Mouse (Mus musculus) splenic B cell, adult 2 months (primary cell): Measurements from ENCODE around the gene Slc39a3.
"Not testable (repeated sequence)": the region's sequence is repeated elsewhere in the genome, so short reads cannot be mapped to it uniquely, and the experiment has no call there.

Source experiments
- DNase-seq: peaks from one replicate; pipeline ENCODE4 v3.0.0-alpha.2; 2011; ENCODE audit warnings: low read depth, low spot score
- H3K27me3 ChIP-seq: 2 replicates; pipeline ENCODE4 v1.6.1; 2012; ENCODE audit warnings: mild to moderate bottlenecking, low read length, moderate library complexity, mixed read lengths; ENCODE audit not compliant: control insufficient read depth, poor library complexity, insufficient read depth, severe bottlenecking
- H3K36me3 ChIP-seq: 2 replicates; pipeline ENCODE4 v1.6.1; 2012; ENCODE audit warnings: mild to moderate bottlenecking, low read length, moderate library complexity, mixed read lengths; ENCODE audit not compliant: control insufficient read depth, poor library complexity, insufficient read depth, severe bottlenecking

Slc39a3 gene

DNA sequence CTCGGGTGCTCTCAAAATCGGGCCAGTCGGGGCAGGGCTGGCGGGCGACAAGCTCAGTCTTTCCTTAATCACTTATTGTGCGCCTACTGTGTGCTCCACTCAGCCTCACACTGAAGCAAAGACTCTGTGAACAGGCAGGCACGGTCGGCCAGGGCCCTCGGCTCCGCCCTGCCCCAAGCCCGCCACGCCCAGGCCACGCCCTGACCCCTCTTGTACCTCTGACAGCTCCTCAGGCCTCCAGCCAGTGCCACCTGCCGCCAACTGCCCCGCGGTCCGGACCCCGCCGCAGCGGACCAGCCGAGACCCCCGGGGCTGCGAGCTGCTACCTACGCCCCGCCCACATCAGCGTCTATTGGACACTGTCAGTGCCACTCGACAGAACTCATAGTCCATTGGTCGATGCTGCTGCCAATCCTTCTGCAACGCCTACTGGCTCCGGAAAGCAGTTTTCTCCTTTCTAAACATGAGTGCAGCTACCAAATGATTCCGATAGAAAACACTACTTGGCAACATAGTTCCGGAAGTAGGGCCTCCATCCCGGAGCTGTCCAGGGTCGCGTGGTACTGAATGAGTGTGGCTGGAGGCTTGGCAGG is at the start of gene Slc39a3:
Gene Slc39a3 (minus strand): TSS at position 439 of the 593 bp plus-strand sequence.
- Histone ChIP-seq H3K27me3 (no peaks in the 10 kb centered on the region), H3K36me3 (no peaks in the 10 kb centered on the region; the same call in none of the 2 replicates)
- peak; percentile 99 for DNase-seq

GRCm38 (mm10) chr10:81087021-81087420 is 49.8 kb upstream of the Slc39a3 start:
- Histone ChIP-seq H3K27me3 (no peaks in the 10 kb centered on the region), H3K36me3 (no peaks in the 10 kb centered on the region)
- peak; percentile 66 for DNase-seq

- no peaks in the 10 kb centered on the region for H3K36me3 ChIP-seq
- no peaks in the 10 kb centered on the region for H3K27me3 ChIP-seq
- peak; percentile 86 for DNase-seq
Observed at GRCm38 (mm10) chr10:81082168-81082960, 45.1 kb upstream of the Slc39a3 start.

DNA sequence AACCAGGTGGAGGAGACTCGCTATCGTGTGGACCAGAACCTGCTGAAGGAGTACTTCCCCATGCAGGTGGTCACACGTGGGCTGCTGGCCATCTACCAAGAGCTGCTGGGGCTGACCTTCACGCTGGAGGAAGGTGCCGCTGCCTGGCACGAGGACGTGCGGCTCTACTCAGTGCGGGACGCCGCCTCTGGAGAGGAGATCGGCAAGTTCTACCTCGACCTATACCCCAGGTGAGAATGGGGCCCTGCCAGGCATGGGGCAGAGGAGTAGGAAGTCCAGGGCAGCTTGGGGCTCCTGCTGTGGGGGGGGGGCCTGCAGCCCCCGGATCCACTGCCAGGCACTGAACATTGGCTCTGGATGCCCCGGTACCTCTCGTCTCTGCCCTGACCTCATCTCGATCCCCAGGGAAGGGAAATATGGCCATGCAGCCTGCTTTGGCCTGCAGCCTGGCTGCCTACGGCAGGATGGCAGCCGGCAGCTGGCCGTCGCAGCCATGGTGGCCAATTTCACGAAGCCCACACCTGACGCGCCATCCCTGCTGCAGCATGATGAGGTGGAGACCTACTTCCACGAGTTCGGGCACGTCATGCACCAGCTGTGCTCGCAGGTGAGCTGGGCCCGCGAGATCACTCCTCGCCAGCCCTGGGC is 42.9 kb upstream of the Slc39a3 start:
- no peak for DNase-seq
- no peaks in the 10 kb centered on the region for H3K36me3 ChIP-seq
- H3K27me3 ChIP-seq = no peaks in the 10 kb centered on the region

DNA sequence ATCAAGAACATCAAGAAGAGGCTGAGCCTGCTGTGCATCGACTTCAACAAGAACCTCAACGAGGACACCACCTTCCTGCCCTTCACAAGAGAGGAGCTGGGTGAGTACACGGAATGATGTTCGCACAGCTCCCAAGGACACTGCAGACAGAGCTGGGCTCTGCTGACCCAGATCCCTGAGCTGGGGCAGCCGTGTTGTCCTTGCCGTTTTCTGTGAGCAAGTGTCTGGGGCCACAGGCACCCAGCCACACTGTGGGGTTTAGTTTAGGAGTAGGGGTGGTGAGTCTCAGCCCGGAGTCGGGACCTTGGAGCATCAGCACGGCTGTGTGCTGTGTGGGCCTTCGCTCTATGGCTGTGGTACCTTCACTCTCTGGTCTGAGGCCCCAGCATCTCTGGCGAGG is 40.7 kb upstream of the Slc39a3 start:
- no peak for DNase-seq
- Histone ChIP-seq H3K36me3 (no peaks in the 10 kb centered on the region), H3K27me3 (no peaks in the 10 kb centered on the region)

- H3K27me3 ChIP-seq = no peaks in the 10 kb centered on the region
- no peaks in the 10 kb centered on the region for H3K36me3 ChIP-seq
- no peak for DNase-seq
Observed at GRCm38 (mm10) chr10:81076356-81076755, 39.1 kb upstream of the Slc39a3 start.

DNA sequence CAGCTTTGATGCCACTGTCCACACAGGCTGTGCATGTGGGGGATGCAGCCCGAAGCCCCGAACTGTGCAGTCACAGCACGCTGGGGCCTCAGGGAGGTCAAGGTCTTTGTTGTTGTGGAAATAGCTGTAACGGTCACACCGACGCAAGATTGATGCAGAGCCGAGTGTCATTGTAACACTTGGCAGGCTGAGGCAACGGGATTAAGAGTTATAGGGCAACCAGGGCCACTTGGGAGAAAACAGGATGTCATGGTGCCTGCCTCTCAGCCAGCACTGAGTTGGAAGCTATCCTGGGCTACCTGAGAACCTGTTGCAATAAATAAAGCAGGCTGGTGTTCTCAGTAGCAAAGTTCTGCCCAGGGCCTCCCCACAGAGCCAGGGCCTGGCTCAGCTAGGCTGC is 38.5 kb upstream of the Slc39a3 start:
- DNase-seq = no peak
- H3K27me3 ChIP-seq = no peaks in the 10 kb centered on the region; the same call in 1 of the 2 replicates

GRCm38 (mm10) chr10:81073464-81073863 is 36.2 kb upstream of the Slc39a3 start:
- peak; percentile 40 for DNase-seq

More for the DNA sequence above, 38.5 kb upstream of the Slc39a3 start:
- no peaks in the 10 kb centered on the region for H3K36me3 ChIP-seq

DNA sequence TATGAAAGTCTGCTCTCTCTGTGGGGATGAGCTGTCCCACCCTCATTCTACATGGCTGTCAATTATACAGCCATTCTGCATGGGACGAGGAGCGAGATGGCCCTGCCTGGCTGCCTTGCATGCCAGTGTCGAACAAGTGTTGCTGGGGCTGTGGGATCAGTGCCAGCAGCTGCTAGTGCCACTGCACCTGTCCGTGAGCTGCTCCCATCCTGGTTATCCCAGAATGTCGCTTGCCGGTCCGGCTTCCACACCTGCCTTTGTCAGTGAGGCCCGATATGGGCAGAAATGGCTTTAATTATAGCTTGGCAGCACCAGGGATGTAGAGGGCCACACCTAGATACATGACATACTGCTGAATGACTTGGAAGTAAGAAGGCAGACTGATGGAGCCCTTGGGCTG is 35.1 kb upstream of the Slc39a3 start:
- no peaks in the 10 kb centered on the region for H3K36me3 ChIP-seq
- no peaks in the 10 kb centered on the region; the same call in 1 of the 2 replicates for H3K27me3 ChIP-seq
- DNase-seq = no peak

More at GRCm38 (mm10) chr10:81073464-81073863, 36.2 kb upstream of the Slc39a3 start:
- H3K27me3 ChIP-seq = no peaks in the 10 kb centered on the region; the same call in 1 of the 2 replicates
- H3K36me3 ChIP-seq = no peaks in the 10 kb centered on the region

- DNase-seq = peak; percentile 100
- no peaks in the 10 kb centered on the region; the same call in 1 of the 2 replicates for H3K27me3 ChIP-seq
- H3K36me3 ChIP-seq = no peaks in the 10 kb centered on the region
Observed at GRCm38 (mm10) chr10:81069836-81070235, 32.6 kb upstream of the Slc39a3 start, which contains the start of gene Thop1. Thop1 (plus strand) TSS chr10:81070035.

DNA sequence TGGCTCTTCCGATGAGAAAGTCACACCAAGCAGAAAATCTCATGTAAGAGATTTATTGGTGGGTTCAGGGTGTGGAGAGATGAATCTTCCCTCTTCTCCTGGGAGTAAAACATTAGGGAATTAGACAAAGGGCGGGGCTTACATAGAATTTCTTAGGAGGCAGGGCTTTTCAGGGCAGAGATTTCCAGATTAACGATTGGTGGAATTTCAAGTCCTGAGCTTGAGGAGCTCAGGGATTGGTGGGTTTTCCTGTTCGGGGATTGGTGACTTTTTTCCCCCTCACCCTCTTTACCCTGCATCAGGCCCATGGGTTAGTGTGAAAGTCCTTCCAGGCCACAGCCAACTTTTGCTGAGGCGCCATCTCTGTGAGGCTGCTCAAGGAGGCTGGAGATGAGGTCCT is 31.5 kb upstream of the Slc39a3 start:
- DNase-seq = no peak
- no peaks in the 10 kb centered on the region; the same call in 1 of the 2 replicates for H3K27me3 ChIP-seq
- no peaks in the 10 kb centered on the region for H3K36me3 ChIP-seq

GRCm38 (mm10) chr10:81064519-81064918 is 27.3 kb upstream of the Slc39a3 start:
- H3K27me3 ChIP-seq, H3K36me3 ChIP-seq, DNase-seq: not testable (repeated sequence)

GRCm38 (mm10) chr10:81062710-81063109 is 25.5 kb upstream of the Slc39a3 start:
- no peak for DNase-seq
- Histone ChIP-seq H3K27me3 (no peaks in the 10 kb centered on the region), H3K36me3 (no peaks in the 10 kb centered on the region)

GRCm38 (mm10) chr10:81059603-81060543 is 22.6 kb upstream of the Slc39a3 start, which contains the start of gene Sgta:
Sgta (minus strand) TSS chr10:81060181.
- no peaks in the 10 kb centered on the region for H3K36me3 ChIP-seq
- peak; percentile 99 for DNase-seq

More at GRCm38 (mm10) chr10:81059603-81060543, 22.6 kb upstream of the Slc39a3 start, which contains the start of gene Sgta:
- H3K27me3 ChIP-seq = no peaks in the 10 kb centered on the region
